Mouse (Mus musculus): ENCODE data around the gene Adap2.

DNA sequence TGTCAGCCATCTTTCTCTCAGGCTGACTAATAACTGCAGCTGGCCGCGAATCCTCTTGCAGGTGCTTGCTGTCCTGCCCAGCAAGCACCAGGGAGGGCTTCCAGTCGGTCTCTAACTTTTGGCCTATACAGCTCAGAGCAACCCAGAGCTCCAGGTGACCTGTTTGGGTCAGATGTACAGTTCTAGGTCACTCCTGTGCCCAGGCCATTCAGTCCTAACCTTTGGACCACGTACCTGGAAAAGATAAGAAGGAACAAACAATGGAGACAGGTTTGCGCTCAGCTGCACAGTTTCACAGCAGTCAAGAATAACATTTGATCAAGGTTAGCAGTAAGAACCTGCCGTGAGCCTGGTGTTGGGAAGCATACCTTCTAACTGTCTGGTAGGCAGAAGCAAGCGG is 5.1 kb downstream of the Adap2 start:
- TF ChIP-seq POLR2A (IDR thresholded peaks at IDR 0.05; ENCODE audit: low read depth, low read length) (no peak), CTCF (IDR thresholded peaks at IDR 0.05; ENCODE audit: borderline replicate concordance, insufficient read depth, low read length) (no peak)
